Mouse (Mus musculus) T-cell, adult 2 months (primary cell): ENCODE results near the gene Il9r.
A peak's percentile ranks its signal among the peaks of the same experiment; 100 is the strongest.

Source experiments
- DNase-seq: peaks from one replicate; pipeline ENCODE4 v3.0.0; 2022; ENCODE audit warnings: low spot score

The Il9r gene

GRCm38 (mm10) chr11:32200075-32200601 is at the start of gene Il9r:
Il9r (minus strand) TSS chr11:32200279.
- peak; percentile 58 for DNase-seq

GRCm38 (mm10) chr11:32248350-32248749 is 48.3 kb upstream of the Il9r start:
- DNase-seq, result no peak

GRCm38 (mm10) chr11:32247068-32247467 is 47.0 kb upstream of the Il9r start:
- no peak for DNase-seq

GRCm38 (mm10) chr11:32245614-32246013 is 45.5 kb upstream of the Il9r start:
- DNase-seq, result no peak

- DNase-seq, result no peak
Observed at GRCm38 (mm10) chr11:32244617-32245016, 44.5 kb upstream of the Il9r start.

- DNase-seq, result no peak
Observed at GRCm38 (mm10) chr11:32244064-32244463, 44.0 kb upstream of the Il9r start.

GRCm38 (mm10) chr11:32243205-32243955 is 43.3 kb upstream of the Il9r start:
- DNase-seq, result no peak

- no peak for DNase-seq
Observed at GRCm38 (mm10) chr11:32242209-32242608, 42.1 kb upstream of the Il9r start.

GRCm38 (mm10) chr11:32241391-32241790 is 41.3 kb upstream of the Il9r start:
- DNase-seq, result no peak

GRCm38 (mm10) chr11:32238093-32238860 is 38.2 kb upstream of the Il9r start:
- peak; percentile 69 for DNase-seq

GRCm38 (mm10) chr11:32237411-32237795 is 37.3 kb upstream of the Il9r start:
- no peak for DNase-seq

GRCm38 (mm10) chr11:32236712-32237410 is 36.8 kb upstream of the Il9r start:
- DNase-seq, result no peak

GRCm38 (mm10) chr11:32236132-32236531 is 36.1 kb upstream of the Il9r start:
- DNase-seq, result no peak

GRCm38 (mm10) chr11:32235646-32236045 is 35.6 kb upstream of the Il9r start:
- no peak for DNase-seq

- DNase-seq, result no peak
Observed at GRCm38 (mm10) chr11:32234816-32235485, 34.9 kb upstream of the Il9r start.

- no peak for DNase-seq
Observed at GRCm38 (mm10) chr11:32233895-32234294, 33.8 kb upstream of the Il9r start.

GRCm38 (mm10) chr11:32232848-32233247 is 32.8 kb upstream of the Il9r start:
- DNase-seq, result no peak

GRCm38 (mm10) chr11:32231125-32231524 is 31.0 kb upstream of the Il9r start:
- no peak for DNase-seq

- DNase-seq, result no peak
Observed at GRCm38 (mm10) chr11:32230220-32230619, 30.1 kb upstream of the Il9r start.

- no peak for DNase-seq
Observed at GRCm38 (mm10) chr11:32228292-32228845, 28.3 kb upstream of the Il9r start.

- no peak for DNase-seq
Observed at GRCm38 (mm10) chr11:32227555-32227954, 27.5 kb upstream of the Il9r start.

- no peak for DNase-seq
Observed at GRCm38 (mm10) chr11:32227041-32227440, 27.0 kb upstream of the Il9r start.
